Mouse (Mus musculus) cerebellum, adult 11-12 months (tissue): ENCODE measurements around the gene Tmem243.

Experiments used
- DNase-seq: peaks from one replicate; pipeline ENCODE4 v3.0.0; 2022

The Tmem243 gene

GRCm38 (mm10) chr5:9186467-9186866 is 86.0 kb downstream of the Tmem243 start:
- DNase-seq: no peak
